Mouse (Mus musculus) mammary gland, adult 2 months (tissue): ENCODE data around the gene Rarres1. TPM values are rescaled to one million over a fixed set of nuclear protein-coding genes. Genes with fewer than 3 reads are reported as not detected.

Experiments
- polyA plus RNA-seq: library from polyadenylated mRNA; depleted of rRNA; stranded (reverse); fragments of >200 nt; gene quantifications from 2 replicates; pipeline ENCODE4 v1.2.3, GENCODE M21; 2012; ENCODE audit warnings: low replicate concordance; rRNA removed

Rarres1 gene
- polyA plus RNA-seq: 3.1 and 3.9 TPM in 2 replicates

GRCm38 (mm10) chr3:67515274-67515801 is at the start of gene Rarres1:
Gene Rarres1, minus strand, starts transcription at chr3:67515523.

GRCm38 (mm10) chr3:67463450-67464372 is 51.6 kb downstream of the Rarres1 start, which contains the start of gene Lxn:
Gene Lxn, minus strand, starts transcription at chr3:67463926.

GRCm38 (mm10) chr3:67429999-67430380 is 85.3 kb downstream of the Rarres1 start, which contains the start of gene Gfm1:
Gene Gfm1, plus strand, starts transcription at chr3:67430096.

Other genes starting within 250 kb of the Rarres1 start
- 0.36 and 20.1 TPM in 2 replicates for gene Mlf1, start 141.4 kb downstream of the Rarres1 start, polyA plus RNA-seq
- not detected in 2 replicates for gene Gm17402, start 140.4 kb downstream of the Rarres1 start, polyA plus RNA-seq
- 11.9 and 27.0 TPM in 2 replicates for gene Gfm1, start 85.4 kb downstream of the Rarres1 start, polyA plus RNA-seq
- 26.8 and 50.6 TPM in 2 replicates for gene Lxn, start 51.6 kb downstream of the Rarres1 start, polyA plus RNA-seq
- 48.9 and 49.6 TPM in 2 replicates for gene Mfsd1, start 67.2 kb upstream of the Rarres1 start, polyA plus RNA-seq